Mouse (Mus musculus): ENCODE measurements at regions not wholly inside any gene's neighbourhood (a gene's known extent, or its start where the extent isn't known, plus 50 kb on each side); places are given as distances from the start of the nearest gene placed in this dataset.

- no peak for TF ChIP-seq CTCF (IDR thresholded peaks at IDR 0.05)
- no peak for TF ChIP-seq EP300 (IDR thresholded peaks at IDR 0.05)
Observed at GRCm38 (mm10) chr10:25783861-25784260, 247.8 kb upstream of the Smlr1 start.
